Mouse (Mus musculus) midbrain, embryonic 12.5 days (tissue): ENCODE data around the gene Smarcad1. TPM values are rescaled to one million over a fixed set of nuclear protein-coding genes. Genes with fewer than 3 reads are reported as not detected.
A peak's percentile ranks its signal among the peaks of the same experiment; 100 is the strongest.

Experiments
- ATAC-seq: fragments of 200-750 bp; cut with Nextera tagmentation; 2 replicates; pipeline ENCODE4 v1.8.0; 2017; ENCODE audit warnings: low read depth, moderate TSS enrichment, moderate library complexity; ENCODE audit not compliant: low FRiP score
- H3K27ac ChIP-seq: fragments of 300-500 bp; sonication (generic); replicated peaks from 2 replicates; pipeline ENCODE4 v1.5.1; 2016; ENCODE audit warnings: mild to moderate bottlenecking
- H3K27me3 ChIP-seq: fragments of 300-500 bp; sonication (generic); 2 replicates; pipeline ENCODE4 v1.6.1; 2016; ENCODE audit warnings: mild to moderate bottlenecking
- H3K36me3 ChIP-seq: fragments of 300-500 bp; sonication (generic); 2 replicates; pipeline ENCODE4 v1.6.1; 2016
- H3K4me1 ChIP-seq: fragments of 300-500 bp; sonication (generic); 2 replicates; pipeline ENCODE4 v1.6.1; 2016
- H3K4me2 ChIP-seq: fragments of 300-500 bp; sonication (generic); replicated peaks from 2 replicates; pipeline ENCODE4 v1.6.1; 2016; ENCODE audit warnings: mild to moderate bottlenecking, moderate library complexity
- H3K4me3 ChIP-seq: fragments of 300-500 bp; sonication (generic); 2 replicates; pipeline ENCODE4 v1.5.1; 2016; ENCODE audit warnings: mild to moderate bottlenecking
- H3K9ac ChIP-seq: fragments of 300-500 bp; sonication (generic); replicated peaks from 2 replicates; pipeline ENCODE4 v1.6.1; 2016; ENCODE audit warnings: mild to moderate bottlenecking, moderate library complexity
- H3K9me3 ChIP-seq: fragments of 300-500 bp; sonication (generic); 2 replicates; pipeline ENCODE4 v1.6.1; 2016; ENCODE audit warnings: mild to moderate bottlenecking
- WGBS: fragments of 180-500 bp; shearing (Covaris S2); methylation state at CpG from one replicate; pipeline ENCODE4 v1.1.7; 2016; 5-methylcytosine and 5-hydroxymethylcytosine counted together
- polyA plus RNA-seq: library from polyadenylated mRNA; unstranded; fragments of >200 nt; fragmentation: Nextera tagmentation; extraction: Ambion mirVana; gene quantifications from 2 replicates; pipeline ENCODE4 v1.2.1, GENCODE M21; 2016

Smarcad1 gene
- polyA plus RNA-seq, 1 experiment from 2014 or later = 148 TPM

- ATAC-seq = no peak
- no peak overlapping the region for H3K4me2 ChIP-seq
- peaks cover 50% of the 10 kb centered on the region for H3K36me3 ChIP-seq
- no peak overlapping the region for H3K27ac ChIP-seq
- WGBS = 88% methylated on average over 1 of the region's 1 CpGs
- H3K4me3 ChIP-seq = no peak overlapping the region
- no peaks in the 10 kb centered on the region for H3K9me3 ChIP-seq
- H3K4me1 ChIP-seq = no peaks in the 10 kb centered on the region
- no peaks in the 10 kb centered on the region for H3K27me3 ChIP-seq
- no peak overlapping the region for H3K9ac ChIP-seq
Observed at GRCm38 (mm10) chr6:65117540-65117939, 75.2 kb downstream of the Smarcad1 start.

- no peaks in the 10 kb centered on the region for H3K27me3 ChIP-seq
- H3K4me2 ChIP-seq = no peak overlapping the region
- H3K9ac ChIP-seq = no peak overlapping the region
- H3K4me3 ChIP-seq = no peak overlapping the region
- H3K4me1 ChIP-seq = no peaks in the 10 kb centered on the region
- H3K27ac ChIP-seq = no peak overlapping the region
- H3K36me3 ChIP-seq = no peaks in the 10 kb centered on the region
- peak; percentile 57 for ATAC-seq
- 17% methylated on average over 2 of the region's 2 CpGs for WGBS
- no peaks in the 10 kb centered on the region for H3K9me3 ChIP-seq
Observed at GRCm38 (mm10) chr6:65126074-65126726, 83.8 kb downstream of the Smarcad1 start.

- WGBS = 23% methylated on average over 6 of the region's 6 CpGs
- peak; percentile 71; the same call in 1 of the 2 replicates for ATAC-seq
Observed at GRCm38 (mm10) chr6:65132376-65132775, 90.0 kb downstream of the Smarcad1 start.

GRCm38 (mm10) chr6:65137802-65138201 lies 95.4 kb downstream of the Smarcad1 start:
- no peaks in the 10 kb centered on the region for H3K9me3 ChIP-seq
- ATAC-seq = peak; percentile 32; the same call in 1 of the 2 replicates
- H3K4me1 ChIP-seq = peaks cover 25% of the 10 kb centered on the region
- no peak overlapping the region for H3K4me3 ChIP-seq
- H3K36me3 ChIP-seq = no peaks in the 10 kb centered on the region
- H3K4me2 ChIP-seq = no peak overlapping the region
- H3K9ac ChIP-seq = no peak overlapping the region
- peak overlapping the region; percentile 55; the same call in 1 of the 2 replicates for H3K27ac ChIP-seq
- H3K27me3 ChIP-seq = no peaks in the 10 kb centered on the region
- WGBS = 32% methylated on average over 2 of the region's 2 CpGs

More at GRCm38 (mm10) chr6:65132376-65132775, 90.0 kb downstream of the Smarcad1 start:
- 0 out of 2 replicates have a peak, but pooled peaks cover 2% of the 10 kb centered on the region for H3K4me1 ChIP-seq
- no peaks in the 10 kb centered on the region for H3K36me3 ChIP-seq
- no peak overlapping the region for H3K9ac ChIP-seq
- no peaks in the 10 kb centered on the region for H3K27me3 ChIP-seq
- H3K27ac ChIP-seq = no peak overlapping the region
- H3K4me3 ChIP-seq = no peak overlapping the region
- no peaks in the 10 kb centered on the region for H3K9me3 ChIP-seq
- no peak overlapping the region for H3K4me2 ChIP-seq

GRCm38 (mm10) chr6:65138243-65138642 lies 95.9 kb downstream of the Smarcad1 start:
- WGBS = 58% methylated on average over 1 of the region's 1 CpGs
- no peak overlapping the region for H3K4me3 ChIP-seq
- H3K27ac ChIP-seq = peak overlapping the region; percentile 55; the same call in 1 of the 2 replicates
- H3K36me3 ChIP-seq = no peaks in the 10 kb centered on the region
- no peaks in the 10 kb centered on the region for H3K27me3 ChIP-seq
- peaks cover 25% of the 10 kb centered on the region for H3K4me1 ChIP-seq
- H3K4me2 ChIP-seq = no peak overlapping the region
- H3K9ac ChIP-seq = no peak overlapping the region
- no peaks in the 10 kb centered on the region for H3K9me3 ChIP-seq
- ATAC-seq = no peak

- H3K27ac ChIP-seq = peak overlapping the region; percentile 75
- peak; percentile 85 for ATAC-seq
- WGBS = 18% methylated on average over 5 of the region's 5 CpGs
Observed at GRCm38 (mm10) chr6:65140082-65140749, 97.8 kb downstream of the Smarcad1 start.

GRCm38 (mm10) chr6:65140750-65141243 lies 98.4 kb downstream of the Smarcad1 start:
- Histone ChIP-seq H3K9me3 (no peaks in the 10 kb centered on the region), H3K27ac (peak overlapping the region; percentile 75), H3K27me3 (no peaks in the 10 kb centered on the region), H3K36me3 (no peaks in the 10 kb centered on the region), H3K4me2 (peak overlapping the region; percentile 25; the same call in 1 of the 2 replicates), H3K4me1 (peaks cover 33% of the 10 kb centered on the region), H3K9ac (no peak overlapping the region), H3K4me3 (no peak overlapping the region)
- ATAC-seq = no peak
- 50% methylated on average over 6 of the region's 6 CpGs for WGBS

More at GRCm38 (mm10) chr6:65140082-65140749, 97.8 kb downstream of the Smarcad1 start:
- no peak overlapping the region for H3K4me3 ChIP-seq
- no peaks in the 10 kb centered on the region for H3K9me3 ChIP-seq
- H3K4me2 ChIP-seq = peak overlapping the region; percentile 25; the same call in 1 of the 2 replicates
- no peak overlapping the region for H3K9ac ChIP-seq
- no peaks in the 10 kb centered on the region for H3K27me3 ChIP-seq
- peaks cover 33% of the 10 kb centered on the region for H3K4me1 ChIP-seq
- no peaks in the 10 kb centered on the region for H3K36me3 ChIP-seq

GRCm38 (mm10) chr6:65142316-65142715 lies 99.9 kb downstream of the Smarcad1 start:
- WGBS = 90% methylated on average over 1 of the region's 1 CpGs
- ATAC-seq = no peak
- H3K36me3 ChIP-seq = no peaks in the 10 kb centered on the region
- H3K9ac ChIP-seq = no peak overlapping the region
- no peak overlapping the region for H3K4me3 ChIP-seq
- H3K27me3 ChIP-seq = no peaks in the 10 kb centered on the region
- peaks cover 32% of the 10 kb centered on the region for H3K4me1 ChIP-seq
- no peaks in the 10 kb centered on the region for H3K9me3 ChIP-seq
- H3K27ac ChIP-seq = no peak overlapping the region
- no peak overlapping the region for H3K4me2 ChIP-seq

GRCm38 (mm10) chr6:65144621-65145205 lies 102.3 kb downstream of the Smarcad1 start, which contains the start of gene Hpgds:
Gene Hpgds, minus strand, starts transcription at chr6:65144908.
- no peak within 1 kb of the TSS for H3K4me3 ChIP-seq
- ATAC-seq = no peak
- no peaks in the 10 kb centered on the region for H3K27me3 ChIP-seq
- H3K36me3 ChIP-seq = no peaks in the 10 kb centered on the region
- peaks cover 19% of the 10 kb centered on the region for H3K4me1 ChIP-seq
- 0 out of 2 replicates have a peak within 1 kb of the TSS, but pooled peaks have one; percentile 24 for H3K9ac ChIP-seq
- 31% methylated on average over 16 of the region's 16 CpGs for WGBS
- no peaks in the 10 kb centered on the region for H3K9me3 ChIP-seq
- H3K27ac ChIP-seq = 0 out of 2 replicates have a peak within 1 kb of the TSS, but pooled peaks have one; percentile 20
- peak within 1 kb of the TSS; percentile 38 for H3K4me2 ChIP-seq

- no peak overlapping the region for H3K4me3 ChIP-seq
- H3K36me3 ChIP-seq = no peaks in the 10 kb centered on the region
- H3K9ac ChIP-seq = no peak overlapping the region
- no peak overlapping the region for H3K4me2 ChIP-seq
- peaks cover 9% of the 10 kb centered on the region for H3K4me1 ChIP-seq
- H3K27me3 ChIP-seq = no peaks in the 10 kb centered on the region
- WGBS = 89% methylated on average over 4 of the region's 4 CpGs
- H3K9me3 ChIP-seq = no peaks in the 10 kb centered on the region
- no peak for ATAC-seq
- no peak overlapping the region for H3K27ac ChIP-seq
Observed at GRCm38 (mm10) chr6:65146363-65146762, 104.0 kb downstream of the Smarcad1 start.

GRCm38 (mm10) chr6:65150703-65151102 lies 108.3 kb downstream of the Smarcad1 start:
- no peaks in the 10 kb centered on the region for H3K27me3 ChIP-seq
- H3K9ac ChIP-seq = 0 out of 2 replicates have a peak overlapping the region, but pooled peaks have one; percentile 7
- ATAC-seq = no peak
- H3K9me3 ChIP-seq = no peaks in the 10 kb centered on the region
- H3K36me3 ChIP-seq = no peaks in the 10 kb centered on the region
- H3K4me1 ChIP-seq = no peaks in the 10 kb centered on the region
- WGBS = 6% methylated on average over 22 of the region's 22 CpGs
- H3K27ac ChIP-seq = no peak overlapping the region
- peak overlapping the region; percentile 37 for H3K4me2 ChIP-seq
- H3K4me3 ChIP-seq = 0 out of 2 replicates have a peak overlapping the region, but pooled peaks have one; percentile 2
